Mouse (Mus musculus) embryo, embryonic 10.5 days (tissue): ENCODE results near the gene Psapl1.

Source experiments
- DNase-seq: peaks from one replicate; pipeline ENCODE4 v3.0.0-alpha.2; 2015; ENCODE audit warnings: low spot score

Gene Psapl1

DNA sequence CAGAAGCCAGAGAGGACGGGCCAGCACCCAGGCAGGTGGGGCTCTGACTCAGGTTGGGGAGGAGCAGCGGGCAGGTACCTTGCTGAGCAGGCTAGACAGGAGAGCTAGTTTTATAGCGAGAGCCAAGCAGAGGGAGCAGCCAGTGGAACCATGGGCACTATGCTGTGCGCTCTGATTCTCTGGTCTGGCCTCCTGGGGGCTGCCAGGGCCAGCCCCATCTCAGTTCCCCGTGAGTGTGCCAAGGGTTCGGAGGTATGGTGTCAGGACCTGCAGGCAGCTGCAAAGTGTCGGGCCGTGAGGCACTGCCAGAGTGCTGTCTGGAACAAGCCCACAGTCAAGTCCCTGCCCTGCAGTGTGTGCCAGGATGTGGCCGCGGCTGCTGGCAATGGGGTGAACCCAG lies at the start of gene Psapl1:
Gene Psapl1 (plus strand): TSS at position 106 of the 400 bp plus-strand sequence.
- no peak for DNase-seq

DNA sequence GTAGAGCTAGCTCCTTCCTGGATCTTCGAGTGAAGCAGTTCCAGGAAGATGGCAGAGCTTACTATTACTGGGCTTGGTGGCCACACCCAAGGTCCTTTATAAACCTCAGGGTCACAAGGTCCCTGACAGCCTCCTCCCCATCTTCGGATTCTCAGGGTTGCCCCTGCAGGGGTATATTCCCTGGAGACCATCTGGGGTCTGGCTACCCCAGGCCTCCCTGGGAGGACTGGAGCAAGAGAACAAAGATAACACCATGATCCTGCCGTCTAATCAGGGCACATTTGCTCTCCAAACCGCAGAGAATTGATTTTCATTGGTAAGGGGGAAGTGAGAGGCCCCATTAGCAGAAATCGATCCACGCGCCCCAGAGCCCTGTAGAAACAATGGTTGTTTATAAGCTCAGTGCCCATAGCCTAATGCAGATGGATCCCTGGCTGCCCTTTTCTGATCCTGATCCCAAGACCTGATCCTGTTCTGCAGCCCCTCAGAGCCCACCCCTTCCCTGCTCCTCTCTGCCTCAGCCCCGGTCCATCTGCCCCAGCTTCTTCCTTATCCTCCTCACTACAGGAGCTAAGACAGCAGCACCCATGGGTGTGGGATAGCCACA lies 48.8 kb upstream of the Psapl1 start:
- DNase-seq, result peak; percentile 46

DNA sequence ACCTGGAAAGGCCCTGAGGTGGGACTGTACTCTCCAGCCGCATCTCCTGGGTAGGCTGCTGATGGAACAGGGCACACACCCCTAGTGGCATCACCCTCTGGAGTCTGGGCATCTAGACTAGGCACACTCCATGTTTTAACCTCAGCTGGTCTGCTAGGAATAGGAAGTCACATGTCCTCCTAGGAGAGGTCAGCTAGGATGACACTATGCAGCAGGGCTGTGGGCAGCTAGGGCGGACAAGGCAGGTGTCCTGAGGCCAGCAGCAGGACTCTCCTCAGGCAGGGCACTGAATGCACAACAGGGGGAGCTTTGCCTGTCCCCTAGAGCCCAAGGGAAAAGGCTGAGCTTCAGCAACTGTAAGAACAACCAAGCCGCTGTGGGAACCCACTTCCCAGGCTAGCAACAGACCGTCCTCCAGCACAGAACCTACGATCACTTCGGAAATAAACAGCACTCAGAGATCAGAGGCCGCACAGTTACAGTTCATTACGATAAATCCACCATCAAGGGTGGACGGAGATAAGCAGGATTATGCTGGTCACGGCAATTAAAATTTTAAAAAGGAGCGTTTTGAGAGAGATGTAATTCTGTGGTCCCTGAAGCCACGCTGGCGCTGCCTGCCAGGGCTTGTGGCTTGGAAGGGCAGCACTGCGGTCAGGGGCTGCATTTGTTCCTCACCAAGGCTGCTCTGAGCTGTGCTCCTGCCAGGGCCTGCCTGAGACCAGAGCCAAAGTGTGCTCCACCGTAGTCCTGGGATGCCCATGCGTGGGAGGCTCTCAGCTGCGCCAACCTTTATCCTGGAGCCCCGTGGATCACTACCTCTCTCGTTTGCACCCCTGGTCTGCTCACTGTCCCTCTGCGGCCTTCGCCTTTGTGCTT lies 38.2 kb upstream of the Psapl1 start:
- DNase-seq, result no peak

DNA sequence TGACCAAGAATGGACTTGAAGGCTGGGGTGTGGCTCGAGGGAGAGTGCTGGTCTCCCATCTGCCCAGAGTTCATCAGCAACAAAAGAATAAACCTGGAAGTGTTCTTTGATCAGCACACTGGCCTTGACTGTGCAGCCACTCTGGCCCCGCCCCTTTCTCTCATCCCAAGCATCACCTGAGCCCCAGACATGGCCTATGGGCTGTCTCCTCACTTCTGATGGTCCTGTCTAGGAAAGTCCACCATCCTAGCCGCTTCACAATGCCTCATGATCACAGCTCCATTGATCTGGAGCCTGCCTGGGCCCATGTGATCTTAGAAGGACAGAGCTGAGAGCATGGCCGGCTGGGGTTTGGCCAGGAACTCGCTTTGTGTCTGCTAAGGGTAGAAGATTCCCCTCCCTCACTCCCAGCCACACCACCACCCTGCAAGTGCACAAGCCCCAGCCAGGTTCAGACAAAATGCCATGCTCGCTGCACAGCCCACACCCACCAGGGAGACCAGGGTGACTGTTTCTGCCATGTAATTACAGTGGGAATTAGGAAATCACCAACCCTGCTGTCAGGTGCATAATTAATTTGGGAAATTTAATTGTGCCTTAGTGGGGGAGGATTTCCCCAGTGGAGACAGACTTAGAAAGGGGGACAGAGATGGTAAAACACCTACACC lies 37.3 kb upstream of the Psapl1 start:
- no peak for DNase-seq

DNA sequence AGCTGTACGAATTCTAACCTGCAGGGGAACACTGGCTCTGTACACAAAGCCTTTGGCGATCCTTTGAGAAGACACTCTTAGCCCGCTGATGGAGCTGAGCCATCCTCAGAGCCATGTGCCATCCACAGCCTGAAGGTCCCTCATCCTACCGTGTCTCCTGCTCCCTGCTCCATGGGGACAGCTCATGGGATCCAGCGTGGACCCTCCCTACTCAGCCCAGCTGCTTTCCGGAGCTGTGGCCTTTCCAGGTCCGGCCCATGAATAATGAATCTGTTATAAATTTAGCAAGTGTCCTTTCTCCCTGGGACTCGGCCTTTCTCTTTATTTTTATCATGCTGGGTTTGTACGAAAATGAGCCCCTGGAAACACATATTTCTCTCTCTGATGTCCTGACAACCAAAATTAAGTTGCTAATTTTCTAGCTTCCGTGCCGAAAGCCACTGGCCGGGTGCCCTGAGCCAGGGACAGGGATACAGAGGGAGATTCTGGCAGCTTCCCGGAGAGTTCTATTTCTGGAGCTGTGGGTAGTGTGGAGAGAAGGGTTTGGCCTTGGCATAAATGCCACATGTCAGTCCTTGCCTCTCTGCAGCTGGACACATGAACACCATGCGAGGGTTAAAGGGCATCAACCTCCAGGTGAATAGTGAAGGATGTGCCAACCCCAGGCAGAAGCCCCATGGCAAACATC lies 34.7 kb upstream of the Psapl1 start:
- no peak for DNase-seq

DNA sequence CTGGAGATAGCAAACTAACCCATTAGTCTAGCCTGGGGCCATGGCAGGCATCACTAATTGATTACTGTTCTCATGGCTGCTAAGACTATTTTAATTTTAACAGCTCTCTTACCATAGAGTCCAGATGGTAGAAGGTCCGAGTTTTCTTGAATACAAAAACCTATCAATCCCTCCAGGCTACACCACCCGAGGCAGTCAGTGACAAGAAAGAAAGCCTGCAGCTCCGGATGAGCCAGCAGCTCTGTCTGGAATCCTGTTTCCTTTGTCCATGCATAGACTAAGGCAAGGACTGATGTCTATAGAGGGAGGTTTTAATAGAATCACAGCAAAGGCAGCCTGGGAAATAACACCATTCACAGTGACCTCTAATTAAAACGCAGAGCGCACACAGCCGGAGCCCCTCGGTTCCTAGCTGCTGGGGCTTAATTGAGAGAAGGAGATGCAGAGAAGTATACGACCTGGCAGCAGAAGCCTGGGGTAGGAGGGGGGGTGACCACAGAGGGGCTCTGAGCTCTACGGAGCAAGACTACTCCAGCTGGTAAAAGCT lies 29.2 kb upstream of the Psapl1 start:
- DNase-seq, result peak; percentile 67

DNA sequence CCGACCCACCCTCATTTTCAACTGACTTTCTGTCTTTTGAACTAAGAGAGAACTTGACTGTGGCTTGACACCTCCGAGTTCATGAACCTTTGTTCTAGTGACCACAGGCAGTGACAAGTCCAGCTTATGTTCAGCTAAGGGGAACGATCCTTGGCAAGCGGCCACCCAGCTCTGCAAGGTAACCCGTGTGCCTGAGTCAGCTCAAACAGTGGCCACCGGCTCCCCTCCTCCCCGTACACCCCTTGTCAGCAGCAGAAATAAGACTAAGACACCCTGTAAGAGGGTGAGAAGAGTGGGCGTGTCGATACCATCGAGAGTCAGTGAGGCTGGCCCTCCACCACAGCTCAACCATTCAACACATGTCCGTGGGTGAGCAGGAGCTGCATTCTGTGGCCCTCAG lies 27.4 kb upstream of the Psapl1 start:
- no peak for DNase-seq

DNA sequence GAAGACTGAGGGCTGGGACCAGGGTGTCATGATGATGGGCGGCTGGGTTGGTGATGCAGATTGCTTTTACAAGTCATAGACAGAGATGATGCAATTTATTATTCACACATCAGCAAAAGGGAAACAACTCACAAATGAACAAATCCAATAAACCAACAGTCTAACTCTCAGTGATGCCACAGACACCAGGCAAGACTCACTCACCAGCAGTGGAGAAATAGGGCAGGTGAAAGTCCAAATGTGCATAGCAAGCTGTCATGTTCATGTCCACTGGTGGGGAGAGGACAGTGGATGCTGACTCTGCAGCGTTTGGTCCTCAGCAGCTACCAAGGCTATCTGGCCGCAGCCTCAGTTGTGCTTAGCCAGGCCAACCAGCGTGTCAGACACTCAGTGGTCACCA lies 26.9 kb upstream of the Psapl1 start:
- no peak for DNase-seq

DNA sequence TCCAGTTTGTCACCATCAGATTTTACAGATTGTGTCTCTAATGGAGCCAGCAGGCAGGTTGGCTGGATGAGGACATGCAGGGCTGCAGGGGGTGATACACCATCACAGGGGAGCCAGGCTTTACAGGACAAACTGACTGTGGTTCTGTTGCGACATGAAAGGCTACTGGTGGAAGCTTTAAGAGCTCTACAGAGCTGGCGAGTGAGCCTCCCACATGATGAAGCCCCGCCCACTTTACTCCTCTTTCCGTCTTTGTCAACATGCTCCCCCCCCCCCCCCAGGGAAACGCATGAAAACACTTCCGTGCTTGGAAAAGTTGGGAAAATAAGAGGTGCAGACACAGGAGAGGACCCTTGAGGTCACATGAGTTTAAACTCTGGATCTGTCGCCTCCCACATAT lies 25.6 kb upstream of the Psapl1 start:
- no peak for DNase-seq

DNA sequence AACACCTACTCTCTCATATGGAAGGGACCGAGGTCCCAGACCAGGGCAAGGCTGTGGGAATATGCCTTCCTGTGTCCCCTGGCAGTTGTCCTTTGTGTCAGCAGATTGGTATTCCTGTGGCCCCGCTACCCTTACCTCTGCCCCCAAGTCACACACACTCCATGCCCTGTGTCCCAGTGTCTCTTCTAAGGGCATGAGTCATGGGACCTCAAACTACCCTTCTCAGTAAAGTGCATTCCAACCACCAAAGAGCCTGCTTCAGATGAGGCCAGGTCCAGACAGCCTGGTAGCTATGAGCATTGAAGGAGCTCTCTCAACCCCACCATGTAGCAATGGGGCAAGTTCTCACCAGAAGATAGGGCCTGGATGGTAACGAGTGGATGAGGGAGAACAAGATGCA lies 25.0 kb upstream of the Psapl1 start:
- DNase-seq, result no peak

DNA sequence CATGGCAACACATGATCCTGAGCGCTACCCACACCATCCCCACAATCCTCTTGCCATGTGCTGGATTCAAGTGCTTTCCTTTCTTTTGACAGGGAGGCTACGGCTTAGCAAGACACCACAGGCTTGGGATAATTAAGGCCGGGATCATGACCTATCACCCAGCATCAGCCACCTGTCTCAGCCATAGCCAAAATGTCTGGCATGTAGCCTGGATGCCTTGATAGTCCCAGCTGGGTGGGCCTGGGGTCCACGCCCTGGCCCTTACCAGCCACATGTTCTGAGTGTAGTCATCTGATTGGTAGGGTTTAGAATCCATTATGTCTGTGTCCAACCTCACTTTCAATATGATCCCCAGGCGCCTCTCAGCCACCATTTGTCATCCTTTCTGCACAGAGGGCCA lies 24.1 kb upstream of the Psapl1 start:
- no peak for DNase-seq

DNA sequence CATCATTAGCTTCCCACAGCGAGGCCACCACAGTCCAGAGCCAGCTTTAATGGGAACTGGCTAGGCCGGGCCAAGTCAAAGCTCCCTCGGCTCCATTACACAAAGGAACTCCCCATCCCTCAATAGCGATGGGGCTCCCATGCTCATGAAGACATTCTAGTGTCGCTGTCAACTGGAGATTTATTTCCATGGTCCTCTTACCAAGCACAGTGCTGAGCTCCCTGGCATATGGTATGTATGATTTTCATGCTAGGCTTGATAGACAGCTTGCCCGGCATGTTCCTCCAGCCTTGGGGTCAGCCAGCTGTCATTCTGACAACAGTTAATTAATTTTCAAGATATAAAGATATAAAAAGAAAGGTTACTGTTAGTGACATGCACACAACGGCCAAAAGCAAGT lies 21.5 kb upstream of the Psapl1 start:
- DNase-seq, result no peak

DNA sequence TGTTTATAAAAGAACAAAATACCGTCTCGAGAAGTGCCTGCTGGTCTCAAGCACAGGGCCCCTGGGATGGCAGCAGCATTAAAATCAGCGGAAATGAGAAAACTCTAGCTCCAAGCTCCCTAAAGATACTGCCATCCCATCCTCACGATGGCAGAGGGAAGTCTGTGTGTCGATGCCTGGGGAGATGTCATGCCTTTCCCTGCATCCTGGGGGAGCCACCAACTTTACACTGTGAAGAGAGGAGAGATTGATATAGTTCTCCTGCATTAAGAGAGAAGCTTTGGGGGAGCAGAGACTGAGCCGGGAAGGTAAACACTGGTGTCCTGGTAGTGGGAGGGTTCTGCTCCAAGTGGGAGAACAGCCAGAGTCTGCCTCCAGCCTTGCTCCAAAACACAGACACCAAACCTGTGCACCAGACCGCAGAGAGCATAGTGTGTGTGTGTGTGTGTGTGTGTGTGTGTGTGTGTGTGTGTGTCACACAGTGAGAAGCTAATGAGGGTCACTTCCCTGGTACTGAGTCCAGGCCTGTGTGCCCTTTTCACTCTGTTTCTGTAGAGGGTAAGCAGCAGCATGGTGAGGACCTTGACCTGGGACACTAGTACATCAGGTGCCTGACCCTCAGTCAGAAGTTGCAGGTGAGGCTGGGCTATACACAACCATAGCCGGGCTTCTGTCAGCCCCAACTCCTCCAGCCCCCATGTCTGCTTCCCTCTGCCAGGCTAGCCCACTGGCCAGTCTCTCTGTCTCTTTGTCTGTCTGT lies 17.3 kb upstream of the Psapl1 start:
- no peak for DNase-seq

DNA sequence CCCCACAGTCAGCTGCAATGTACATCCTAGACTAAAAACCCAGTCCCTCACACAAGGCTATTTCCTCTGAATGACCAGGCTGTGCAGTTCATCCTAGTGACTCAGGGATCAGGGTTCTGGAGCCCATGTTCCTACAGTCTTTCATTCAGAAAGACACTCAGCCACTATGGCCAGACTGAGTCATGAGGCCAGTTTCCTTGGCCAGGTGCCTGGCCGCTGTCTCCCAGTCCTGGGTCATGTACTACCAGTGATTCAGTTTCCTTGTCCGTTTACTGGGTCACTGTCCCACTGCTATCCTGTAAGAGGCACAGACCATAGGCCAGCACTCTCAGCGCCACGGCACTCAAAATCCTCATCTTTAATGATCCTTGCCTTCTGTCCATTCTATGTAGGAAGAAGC lies 15.5 kb upstream of the Psapl1 start:
- DNase-seq, result no peak

DNA sequence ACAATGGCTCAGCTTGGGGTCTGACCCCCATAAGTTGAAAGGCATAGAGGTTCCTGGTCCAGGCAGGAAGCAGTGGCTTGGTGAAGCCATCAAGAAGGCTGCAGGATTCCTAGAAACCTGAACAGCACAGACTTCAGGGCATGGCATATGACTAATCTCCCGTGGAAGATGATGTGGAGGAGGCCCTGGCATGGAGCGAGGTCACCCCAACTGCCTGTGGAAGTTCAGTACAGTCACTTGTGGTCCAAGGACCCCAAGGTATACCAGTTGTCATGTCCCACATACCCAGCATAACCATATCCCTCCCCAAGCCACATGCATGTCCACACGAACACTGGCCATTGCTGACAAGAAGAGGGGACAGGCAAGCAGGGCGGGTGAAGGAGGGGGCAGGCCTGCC lies 12.5 kb upstream of the Psapl1 start:
- no peak for DNase-seq

DNA sequence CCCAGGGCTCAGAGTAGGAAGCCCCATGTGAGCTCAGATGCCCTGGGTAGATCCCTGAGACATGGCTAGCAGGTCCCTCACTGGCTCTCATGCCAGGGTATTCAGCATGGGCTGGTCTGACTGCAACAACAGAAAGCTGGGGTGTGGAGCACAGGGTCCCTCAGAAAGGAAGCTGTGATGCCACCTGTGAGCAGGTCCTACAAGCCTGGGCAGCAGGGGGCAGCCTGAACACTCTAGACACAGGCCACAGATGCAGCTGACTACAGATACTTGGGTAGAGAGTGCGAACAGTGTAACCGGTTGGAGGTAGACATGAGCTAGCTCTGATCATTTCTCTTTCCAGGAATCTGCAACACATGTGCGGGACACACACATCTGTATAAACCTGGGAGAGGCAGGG lies 11.9 kb upstream of the Psapl1 start:
- DNase-seq, result no peak

DNA sequence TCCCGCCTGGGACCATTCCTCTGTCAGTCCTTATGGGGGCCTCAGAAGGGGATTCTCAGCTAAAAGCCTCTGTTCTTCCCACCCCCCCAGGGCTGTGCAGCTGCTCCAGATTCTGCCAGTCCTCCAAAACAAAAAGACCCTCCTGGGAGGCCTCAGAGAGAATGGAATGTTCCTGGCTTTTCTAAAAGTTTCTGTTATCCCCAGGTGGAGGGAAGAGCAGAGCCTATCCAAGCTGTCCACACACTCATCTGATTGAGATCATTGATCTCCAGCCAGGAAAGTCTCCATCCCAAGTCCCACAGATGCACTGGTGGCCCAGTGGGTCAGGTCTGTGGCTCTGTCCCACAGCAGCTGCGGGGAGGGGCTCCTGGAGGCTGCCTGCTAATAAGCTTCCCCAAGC lies 11.1 kb upstream of the Psapl1 start:
- DNase-seq, result no peak

DNA sequence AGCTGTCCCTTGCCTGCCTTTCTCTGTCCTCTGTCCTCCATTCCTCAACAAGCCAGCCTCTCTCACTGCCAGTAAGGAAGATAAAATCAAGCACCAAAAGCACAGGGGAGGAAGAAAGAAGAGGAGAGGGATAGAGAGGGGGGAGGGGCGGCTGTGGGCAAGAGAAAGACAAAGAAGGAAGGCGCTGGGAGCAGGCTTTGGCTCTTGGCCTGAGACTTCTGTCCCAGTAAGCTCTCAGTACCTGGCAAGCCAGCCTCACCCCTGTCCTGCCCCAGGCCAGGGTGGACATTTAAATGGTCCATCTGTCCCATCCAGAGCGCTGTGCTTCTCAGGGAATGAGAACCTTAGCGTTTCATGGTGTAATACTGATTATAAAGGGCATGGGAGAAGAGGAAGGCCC lies 9.2 kb upstream of the Psapl1 start:
- peak; percentile 36 for DNase-seq

DNA sequence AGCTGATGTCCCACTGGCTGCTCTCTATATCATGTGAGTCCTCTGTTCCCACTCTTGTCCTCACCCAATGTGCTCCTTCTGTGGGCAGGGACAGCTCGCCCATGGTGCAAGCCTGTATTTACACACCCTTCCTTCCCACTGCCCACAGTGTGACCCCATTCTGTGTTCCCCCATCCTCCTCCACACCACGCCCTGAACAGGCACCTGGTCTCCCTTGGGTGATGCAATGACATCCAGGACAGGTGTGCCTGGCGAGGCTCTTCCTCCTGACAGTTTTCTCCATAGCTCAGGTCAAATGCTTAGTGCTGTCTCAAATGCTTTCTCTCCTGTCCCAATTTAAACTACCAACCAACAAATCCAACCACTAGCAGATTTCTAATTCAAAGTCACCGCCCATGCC lies 8.4 kb upstream of the Psapl1 start:
- DNase-seq, result no peak

DNA sequence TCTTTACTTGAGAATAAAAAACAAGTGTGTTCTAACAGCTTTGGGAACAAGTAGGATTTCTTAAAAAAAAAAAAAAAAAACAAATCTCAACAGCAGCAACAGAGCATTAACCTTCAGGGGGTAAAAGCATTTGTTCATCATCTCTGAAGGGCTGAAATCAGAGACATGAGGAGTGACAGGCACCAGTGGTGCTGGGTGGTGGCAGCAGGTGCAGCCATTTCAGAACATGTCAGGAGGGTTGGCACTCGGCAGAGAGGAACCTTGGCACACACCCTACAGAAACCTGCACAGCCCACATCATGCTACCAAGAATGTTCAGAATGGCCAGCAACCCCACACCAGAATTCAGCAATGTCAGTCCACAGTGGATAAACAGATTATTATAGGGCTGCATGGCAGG lies 4.3 kb upstream of the Psapl1 start:
- DNase-seq, result no peak

DNA sequence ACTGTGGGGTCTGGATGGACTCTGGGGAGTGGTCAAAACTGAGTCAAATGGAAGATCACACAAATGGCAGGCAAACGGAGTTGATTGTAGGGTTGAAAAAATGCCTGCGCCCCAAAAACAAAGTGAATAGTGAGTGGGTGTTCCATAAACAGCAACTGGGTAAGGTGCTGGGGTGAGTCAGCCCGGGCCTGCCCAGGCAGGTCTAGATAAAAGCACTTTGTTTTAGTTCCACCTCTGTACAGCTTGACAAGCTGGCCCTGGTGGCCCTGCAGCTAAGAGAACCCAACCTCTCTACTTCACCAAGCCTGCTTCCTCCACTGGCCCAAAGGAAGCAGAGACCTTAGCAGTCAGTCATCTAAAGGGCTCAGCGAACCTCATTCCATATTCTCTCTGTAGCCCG lies 1.0 kb upstream of the Psapl1 start:
- DNase-seq, result no peak

DNA sequence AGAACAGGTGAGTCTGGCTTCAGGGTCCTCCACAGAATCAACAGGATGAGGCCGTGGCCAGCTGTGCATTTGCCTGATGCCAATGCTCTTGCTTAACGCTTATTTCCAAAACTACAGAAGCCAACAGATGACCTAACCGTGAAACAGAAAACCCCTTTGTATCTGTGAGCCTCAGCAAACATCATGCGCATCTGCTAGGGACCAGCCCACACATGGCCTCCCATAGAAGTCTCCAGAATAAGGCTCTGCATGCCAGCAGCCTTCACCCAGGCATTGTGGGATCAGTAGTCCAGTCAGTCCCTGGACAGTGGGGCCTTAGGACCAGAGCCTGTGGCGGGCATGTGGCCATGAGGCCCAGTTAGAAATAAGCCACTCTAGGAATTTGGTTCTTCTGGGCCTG lies 400 bp upstream of the Psapl1 start:
- no peak for DNase-seq
